Mouse (Mus musculus) mammary gland, adult 2 months (tissue): ENCODE measurements around the gene Marc2. TPM values are rescaled to one million over a fixed set of nuclear protein-coding genes. Genes with fewer than 3 reads are reported as not detected.

Source experiments
- polyA plus RNA-seq: library from polyadenylated mRNA; depleted of rRNA; stranded (reverse); fragments of >200 nt; gene quantifications from 2 replicates; pipeline ENCODE4 v1.2.3, GENCODE M21; 2012; ENCODE audit warnings: low replicate concordance; rRNA removed

The Marc2 gene
- polyA plus RNA-seq: 135 and 155 TPM in 2 replicates

DNA sequence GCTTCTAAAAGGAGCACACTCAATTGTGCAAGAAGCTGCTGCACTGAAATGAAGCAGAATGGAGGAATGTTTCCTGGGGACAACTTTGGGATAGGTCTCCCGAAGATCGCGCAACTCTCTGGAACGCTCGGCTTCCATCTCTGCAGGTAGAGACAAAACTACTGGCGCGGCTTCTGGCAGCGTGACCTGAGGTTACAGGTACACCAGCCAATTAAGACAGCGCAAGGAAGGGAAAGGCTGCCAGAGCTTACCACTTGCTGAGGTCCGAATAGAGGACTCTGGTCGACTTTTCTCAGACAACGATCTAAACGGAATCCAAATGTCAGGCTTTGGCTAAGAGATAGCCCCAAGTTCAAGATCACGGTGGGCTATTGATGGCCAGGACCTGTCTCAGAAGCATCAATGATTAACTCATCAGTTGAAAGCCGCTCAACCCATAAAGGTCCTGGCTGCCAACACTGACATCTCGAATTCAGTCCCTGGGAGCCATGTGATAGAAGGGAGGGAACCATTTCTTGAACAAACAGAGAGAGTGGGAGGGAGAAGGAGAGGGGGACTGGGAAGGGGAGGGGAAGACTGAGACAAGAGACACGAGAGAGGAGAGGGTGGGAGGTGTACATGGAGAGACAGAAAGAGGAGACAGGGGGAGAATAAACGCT lies at the start of gene Marc2:
Gene Marc2 (minus strand): TSS at position 360 of the 659 bp plus-strand sequence.

GRCm38 (mm10) chr1:184882281-184883268 lies 36.3 kb upstream of the Marc2 start, which contains the start of gene C130074G19Rik:
Gene C130074G19Rik, minus strand, starts transcription at chr1:184883218.

DNA sequence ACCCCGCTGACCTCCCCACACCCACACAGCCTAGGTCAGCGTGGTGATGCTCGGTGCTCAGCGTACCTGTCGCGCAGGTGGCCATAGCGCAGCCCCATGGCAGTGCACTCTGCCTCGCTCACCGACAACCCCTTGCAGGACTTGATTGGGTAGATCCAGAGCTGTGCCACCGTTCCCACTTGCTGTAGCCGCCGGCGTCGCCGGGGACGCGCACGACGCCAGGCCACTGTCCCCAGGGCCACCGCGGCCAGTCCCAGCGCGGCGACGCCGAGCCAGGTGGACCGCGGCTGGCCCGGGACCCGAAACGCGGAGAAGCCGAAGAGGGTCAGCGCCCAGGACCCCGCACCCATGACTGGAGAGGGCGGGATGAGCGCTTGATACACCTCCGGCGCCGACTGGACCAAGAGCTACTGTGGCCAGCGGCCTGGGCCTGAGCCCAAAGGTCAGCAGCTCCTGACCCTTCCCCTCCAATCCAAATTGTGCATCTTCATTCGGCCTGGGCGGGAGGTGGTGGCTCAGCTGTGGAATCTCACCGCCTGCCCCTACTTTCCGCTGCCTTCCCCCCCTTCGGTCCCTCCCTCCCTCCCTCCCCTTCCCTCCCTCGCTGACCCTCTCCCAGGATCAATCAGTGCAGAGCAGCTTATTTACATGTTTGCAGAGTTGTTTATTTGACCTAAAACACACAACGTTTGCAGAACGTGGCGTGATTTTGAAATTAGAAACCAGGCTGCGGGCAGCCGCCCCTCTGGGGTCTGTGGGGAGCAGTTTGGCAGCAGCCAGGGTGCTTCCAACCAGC lies 35.3 kb downstream of the Marc2 start, which contains the start of gene Marc1:
Gene Marc1 (minus strand): TSS at position 534 of the 796 bp plus-strand sequence.

Other genes with a start within 250 kb of the Marc2 start
- 22.5 and 55.0 TPM in 2 replicates for gene Hlx, start 113.8 kb downstream of the Marc2 start, polyA plus RNA-seq
- 16.6 and 28.3 TPM in 2 replicates for gene Marc1, start 35.1 kb downstream of the Marc2 start, polyA plus RNA-seq
- 32.3 and 34.0 TPM in 2 replicates for gene C130074G19Rik, start 36.8 kb upstream of the Marc2 start, polyA plus RNA-seq
- gene Mark1, start 153.1 kb upstream of the Marc2 start, polyA plus RNA-seq: 4.7 and 5.5 TPM in 2 replicates